Mouse (Mus musculus) midbrain, embryonic 11.5 days (tissue): ENCODE results near the gene Cd80. TPM values are rescaled to one million over a fixed set of nuclear protein-coding genes. Genes with fewer than 3 reads are reported as not detected.
A peak's percentile ranks its signal among the peaks of the same experiment; 100 is the strongest.
"Not testable (repeated sequence)": the region's sequence is repeated elsewhere in the genome, so short reads cannot be mapped to it uniquely, and the experiment has no call there.

Source experiments
- ATAC-seq: fragments of 200-750 bp; cut with Nextera tagmentation; 2 replicates; pipeline ENCODE4 v1.8.0; 2017; ENCODE audit warnings: moderate TSS enrichment, moderate library complexity; ENCODE audit not compliant: low FRiP score
- DNase-seq: peaks from one replicate; pipeline ENCODE4 v3.0.0; 2015; ENCODE audit warnings: low spot score; ENCODE audit errors: missing footprints
- H3K27ac ChIP-seq: fragments of 300-500 bp; sonication (generic); 2 replicates; pipeline ENCODE4 v1.5.1; 2014; ENCODE audit warnings: low read depth, low read length
- H3K27me3 ChIP-seq: fragments of 300-500 bp; sonication (generic); 2 replicates; pipeline ENCODE4 v1.6.1; 2014; ENCODE audit warnings: mild to moderate bottlenecking, low read length, moderate library complexity, mixed read lengths; ENCODE audit not compliant: control insufficient read depth, insufficient read depth
- H3K36me3 ChIP-seq: fragments of 300-500 bp; sonication (generic); 2 replicates; pipeline ENCODE4 v1.6.1; 2014; ENCODE audit warnings: mild to moderate bottlenecking, low read length, moderate library complexity, mixed read lengths; ENCODE audit not compliant: control insufficient read depth, insufficient read depth
- H3K4me1 ChIP-seq: fragments of 300-500 bp; sonication (generic); 2 replicates; pipeline ENCODE4 v1.6.1; 2014; ENCODE audit warnings: low read length; ENCODE audit not compliant: control insufficient read depth, insufficient read depth
- H3K4me2 ChIP-seq: fragments of 300-500 bp; sonication (generic); 2 replicates; pipeline ENCODE4 v1.6.1; 2014; ENCODE audit warnings: mild to moderate bottlenecking, moderate library complexity
- H3K4me3 ChIP-seq: fragments of 300-500 bp; sonication (generic); 2 replicates; pipeline ENCODE4 v1.5.1; 2014; ENCODE audit warnings: low read depth, low read length
- H3K9ac ChIP-seq: fragments of 300-500 bp; sonication (generic); 2 replicates; pipeline ENCODE4 v1.6.1; 2014; ENCODE audit warnings: low read length
- H3K9me3 ChIP-seq: fragments of 300-500 bp; sonication (generic); 2 replicates; pipeline ENCODE4 v1.6.1; 2016; ENCODE audit warnings: low read length; ENCODE audit not compliant: control insufficient read depth
- WGBS: fragments of 180-500 bp; shearing (Covaris S2); extraction: QIAGEN DNeasy Blood & Tissue Kit; methylation state at CpG from one replicate; pipeline ENCODE4 v1.1.7; 2014; 5-methylcytosine and 5-hydroxymethylcytosine counted together
- polyA plus RNA-seq: library from polyadenylated mRNA; unstranded; fragments of >200 nt; fragmentation: Nextera tagmentation; extraction: Ambion mirVana; gene quantifications from 2 replicates; pipeline ENCODE4 v1.2.1, GENCODE M21; 2014

Cd80 gene
- polyA plus RNA-seq, 1 experiment from 2014 or later = 0.42 TPM

- no peak overlapping the region; the same call in 1 of the 2 replicates for H3K4me3 ChIP-seq
- H3K4me2 ChIP-seq = peak overlapping the region; percentile 59
- ATAC-seq = no peak
Observed at GRCm38 (mm10) chr16:38475681-38476311, 20.4 kb downstream of the Cd80 start.

GRCm38 (mm10) chr16:38476312-38477240 is 21.2 kb downstream of the Cd80 start:
- Histone ChIP-seq H3K27me3 (no peaks in the 10 kb centered on the region), H3K9me3 (no peaks in the 10 kb centered on the region), H3K4me1 (0 out of 2 replicates have a peak, but pooled peaks cover 2% of the 10 kb centered on the region), H3K36me3 (no peaks in the 10 kb centered on the region), H3K4me3 (peak overlapping the region; percentile 30), H3K27ac (no peak overlapping the region), H3K9ac (peak overlapping the region; percentile 35), H3K4me2 (peak overlapping the region; percentile 59)
- 14% methylated on average over 34 of the region's 34 CpGs for WGBS
- DNase-seq (peak; percentile 96), ATAC-seq (no peak)

More at GRCm38 (mm10) chr16:38475681-38476311, 20.4 kb downstream of the Cd80 start:
- H3K9me3 ChIP-seq = no peaks in the 10 kb centered on the region
- H3K27ac ChIP-seq = no peak overlapping the region
- DNase-seq = peak; percentile 86
- no peaks in the 10 kb centered on the region for H3K36me3 ChIP-seq
- WGBS = 54% methylated on average over 4 of the region's 4 CpGs
- 0 out of 2 replicates have a peak, but pooled peaks cover 2% of the 10 kb centered on the region for H3K4me1 ChIP-seq
- H3K9ac ChIP-seq = no peak overlapping the region; the same call in 1 of the 2 replicates
- H3K27me3 ChIP-seq = no peaks in the 10 kb centered on the region

GRCm38 (mm10) chr16:38477241-38477608 is 21.9 kb downstream of the Cd80 start:
- H3K9me3 ChIP-seq, H3K4me1 ChIP-seq, ATAC-seq, H3K27me3 ChIP-seq, H3K9ac ChIP-seq, H3K4me3 ChIP-seq, DNase-seq, H3K36me3 ChIP-seq, H3K27ac ChIP-seq: not testable (repeated sequence)
- H3K4me2 ChIP-seq = peak overlapping the region; percentile 59; the same call in 1 of the 2 replicates
- 64% methylated on average over 14 of the region's 14 CpGs for WGBS

- Histone ChIP-seq H3K27me3 (peaks cover 1% of the 10 kb centered on the region; the same call in 1 of the 2 replicates), H3K9ac (no peak overlapping the region), H3K4me2 (no peak overlapping the region), H3K4me3 (no peak overlapping the region), H3K36me3 (no peaks in the 10 kb centered on the region), H3K9me3 (no peaks in the 10 kb centered on the region), H3K27ac (no peak overlapping the region), H3K4me1 (peaks cover 2% of the 10 kb centered on the region; the same call in 1 of the 2 replicates)
- ATAC-seq (no peak), DNase-seq (peak; percentile 60)
- 92% methylated on average over 3 of the region's 3 CpGs for WGBS
Observed at GRCm38 (mm10) chr16:38478296-38478695, 22.9 kb downstream of the Cd80 start.

GRCm38 (mm10) chr16:38481327-38481726 is 26.0 kb downstream of the Cd80 start:
- H3K4me2 ChIP-seq = no peak overlapping the region
- peaks cover 2% of the 10 kb centered on the region; the same call in 1 of the 2 replicates for H3K4me1 ChIP-seq
- WGBS = 73% methylated on average over 4 of the region's 4 CpGs
- H3K9ac ChIP-seq = no peak overlapping the region
- DNase-seq (peak; percentile 19), ATAC-seq (no peak)
- no peaks in the 10 kb centered on the region for H3K36me3 ChIP-seq
- no peak overlapping the region for H3K4me3 ChIP-seq
- no peak overlapping the region for H3K27ac ChIP-seq
- no peaks in the 10 kb centered on the region for H3K9me3 ChIP-seq
- H3K27me3 ChIP-seq = peaks cover 6% of the 10 kb centered on the region

GRCm38 (mm10) chr16:38482780-38483562 is 27.6 kb downstream of the Cd80 start:
- peak; percentile 68 for ATAC-seq
- peak overlapping the region; percentile 43 for H3K4me2 ChIP-seq
- H3K9me3 ChIP-seq = no peaks in the 10 kb centered on the region
- no peaks in the 10 kb centered on the region for H3K36me3 ChIP-seq
- no peaks in the 10 kb centered on the region; the same call in 1 of the 2 replicates for H3K4me1 ChIP-seq
- H3K27ac ChIP-seq = no peak overlapping the region
- no peak overlapping the region for H3K9ac ChIP-seq
- 25% methylated on average over 32 of the region's 32 CpGs for WGBS
- DNase-seq = peak; percentile 92
- H3K4me3 ChIP-seq = peak overlapping the region; percentile 26
- peaks cover 6% of the 10 kb centered on the region for H3K27me3 ChIP-seq

- H3K36me3 ChIP-seq = no peaks in the 10 kb centered on the region
- peak overlapping the region; percentile 43 for H3K4me2 ChIP-seq
- peaks cover 6% of the 10 kb centered on the region for H3K27me3 ChIP-seq
- DNase-seq = peak; percentile 85
- no peaks in the 10 kb centered on the region for H3K9me3 ChIP-seq
- ATAC-seq = peak; percentile 52
- no peaks in the 10 kb centered on the region; the same call in 1 of the 2 replicates for H3K4me1 ChIP-seq
- H3K27ac ChIP-seq = no peak overlapping the region
- 39% methylated on average over 42 of the region's 42 CpGs for WGBS
- no peak overlapping the region for H3K9ac ChIP-seq
- H3K4me3 ChIP-seq = peak overlapping the region; percentile 26
Observed at GRCm38 (mm10) chr16:38483582-38484309, 28.4 kb downstream of the Cd80 start.

- DNase-seq (no peak), ATAC-seq (no peak)
- Histone ChIP-seq H3K9ac (no peak overlapping the region), H3K9me3 (no peaks in the 10 kb centered on the region), H3K27me3 (no peaks in the 10 kb centered on the region), H3K4me2 (no peak overlapping the region), H3K4me1 (no peaks in the 10 kb centered on the region), H3K4me3 (no peak overlapping the region), H3K36me3 (peaks cover 4% of the 10 kb centered on the region; the same call in 1 of the 2 replicates), H3K27ac (no peak overlapping the region)
- 79% methylated on average over 3 of the region's 3 CpGs for WGBS
Observed at GRCm38 (mm10) chr16:38492551-38492950, 37.2 kb downstream of the Cd80 start.
